Mouse (Mus musculus) forebrain, postnatal 0 days (tissue): ENCODE measurements at regions not wholly inside any gene's neighbourhood (a gene's known extent, or its start where the extent isn't known, plus 50 kb on each side); places are given as distances from the start of the nearest gene placed in this dataset.

Source experiments
- ATAC-seq: fragments of 200-750 bp; cut with Nextera tagmentation; 2 replicates; pipeline ENCODE4 v1.8.0; 2017; ENCODE audit warnings: mild to moderate bottlenecking, moderate library complexity
- DNase-seq: peaks from one replicate; pipeline ENCODE4 v3.0.0-alpha.2; 2015
- H3K27ac ChIP-seq: fragments of 300-500 bp; sonication (generic); 2 replicates; pipeline ENCODE4 v1.5.1; 2014; ENCODE audit warnings: low read depth, mild to moderate bottlenecking, antibody characterized with exemption, low read length, moderate library complexity, mixed read lengths
- H3K27me3 ChIP-seq: fragments of 300-500 bp; sonication (generic); 2 replicates; pipeline ENCODE4 v1.6.1; 2014; ENCODE audit warnings: mild to moderate bottlenecking, low read length, mixed read lengths; ENCODE audit not compliant: insufficient read depth
- H3K36me3 ChIP-seq: fragments of 300-500 bp; sonication (generic); 2 replicates; pipeline ENCODE4 v1.6.1; 2014; ENCODE audit warnings: mild to moderate bottlenecking, moderate library complexity; ENCODE audit not compliant: insufficient read depth
- H3K4me1 ChIP-seq: fragments of 300-500 bp; sonication (generic); 2 replicates; pipeline ENCODE4 v1.6.1; 2014; ENCODE audit warnings: antibody characterized with exemption; ENCODE audit not compliant: insufficient read depth
- H3K4me2 ChIP-seq: fragments of 300-500 bp; sonication (generic); 2 replicates; pipeline ENCODE4 v1.6.1; 2014; ENCODE audit warnings: low read depth, mild to moderate bottlenecking, moderate library complexity
- H3K4me3 ChIP-seq: fragments of 300-500 bp; sonication (generic); 2 replicates; pipeline ENCODE4 v1.5.1; 2014; ENCODE audit warnings: low read depth, low read length, mixed read lengths
- H3K9ac ChIP-seq: fragments of 300-500 bp; sonication (generic); 2 replicates; pipeline ENCODE4 v1.6.1; 2014; ENCODE audit warnings: mild to moderate bottlenecking
- H3K9me3 ChIP-seq: fragments of 300-500 bp; sonication (generic); 2 replicates; pipeline ENCODE4 v1.6.1; 2016; ENCODE audit warnings: low read length
- CTCF ChIP-seq: sonication (generic); IDR thresholded peaks from 2 replicates; pipeline ENCODE4 v1.5.1; 2016; ENCODE audit warnings: antibody characterized with exemption, control low read depth, low read depth
- WGBS: fragments of 180-500 bp; shearing (Covaris S2); extraction: QIAGEN DNeasy Blood & Tissue Kit; methylation state at CpG from one replicate; pipeline ENCODE4 v1.1.7; 2014; 5-methylcytosine and 5-hydroxymethylcytosine counted together

DNA sequence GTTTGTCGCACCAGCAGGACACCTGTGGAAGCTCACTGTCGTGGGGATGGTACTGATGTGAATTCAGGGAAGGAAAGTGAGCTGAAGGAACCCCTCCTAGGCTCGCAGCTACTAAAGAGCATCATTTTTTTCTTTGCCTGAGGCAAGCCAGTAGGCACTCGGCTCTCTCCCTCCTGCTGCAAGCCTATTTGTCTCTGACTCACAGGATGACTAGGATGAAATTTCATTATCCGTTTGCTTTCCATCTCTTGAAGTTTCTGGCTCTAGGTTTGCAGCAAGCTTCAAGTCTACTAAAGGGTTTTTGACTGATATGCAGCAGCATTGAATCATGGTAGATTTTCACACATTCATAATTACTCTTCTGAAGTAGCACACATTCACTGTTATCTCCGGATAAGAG is 69.5 kb upstream of the Rgs4 start:
- no peak for TF ChIP-seq CTCF
- Histone ChIP-seq H3K4me3 (no peak overlapping the region), H3K27ac (no peak overlapping the region), H3K4me2 (no peak overlapping the region), H3K9ac (no peak overlapping the region), H3K27me3 (no peaks in the 10 kb centered on the region), H3K4me1 (no peaks in the 10 kb centered on the region; the same call in 1 of the 2 replicates), H3K9me3 (no peaks in the 10 kb centered on the region), H3K36me3 (no peaks in the 10 kb centered on the region)
- WGBS = 66% methylated on average over 6 of the region's 6 CpGs
- no peak for ATAC-seq
- DNase-seq = peak; percentile 8

DNA sequence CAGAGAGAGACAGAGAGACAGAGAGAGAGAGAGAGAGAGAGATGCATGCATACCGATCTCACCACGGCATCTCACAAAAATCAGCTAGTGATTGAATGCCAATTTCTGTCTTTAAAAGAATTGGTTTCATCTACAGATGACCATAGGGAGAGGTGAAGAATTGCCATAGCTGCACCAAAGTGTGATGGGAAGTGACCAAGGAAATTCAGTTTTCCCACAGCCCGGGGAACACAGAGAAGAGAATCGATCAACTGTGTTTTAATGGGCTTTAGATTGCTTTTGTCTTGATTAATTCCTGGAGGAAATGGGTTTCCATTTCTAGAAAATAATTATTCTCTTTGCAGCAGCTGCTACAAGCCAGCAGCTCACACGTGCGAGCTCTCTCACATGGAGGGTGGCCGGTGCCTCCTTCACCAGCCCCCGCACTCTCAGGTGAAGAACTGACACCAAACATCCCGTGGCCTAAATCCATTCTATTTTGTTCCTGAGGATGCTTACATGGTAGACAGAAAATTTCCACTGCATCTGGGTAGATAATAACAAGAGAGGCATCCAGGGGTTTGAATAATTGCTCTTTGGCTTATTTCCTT is 65.2 kb upstream of the Rgs4 start:
- Histone ChIP-seq H3K27ac (no peak overlapping the region), H3K27me3 (no peaks in the 10 kb centered on the region), H3K9me3 (no peaks in the 10 kb centered on the region), H3K36me3 (no peaks in the 10 kb centered on the region), H3K9ac (no peak overlapping the region), H3K4me1 (no peaks in the 10 kb centered on the region; the same call in 1 of the 2 replicates), H3K4me3 (no peak overlapping the region), H3K4me2 (no peak overlapping the region)
- no peak for DNase-seq
- no peak for ATAC-seq
- 39% methylated on average over 9 of the region's 9 CpGs for WGBS
- no peak for TF ChIP-seq CTCF

DNA sequence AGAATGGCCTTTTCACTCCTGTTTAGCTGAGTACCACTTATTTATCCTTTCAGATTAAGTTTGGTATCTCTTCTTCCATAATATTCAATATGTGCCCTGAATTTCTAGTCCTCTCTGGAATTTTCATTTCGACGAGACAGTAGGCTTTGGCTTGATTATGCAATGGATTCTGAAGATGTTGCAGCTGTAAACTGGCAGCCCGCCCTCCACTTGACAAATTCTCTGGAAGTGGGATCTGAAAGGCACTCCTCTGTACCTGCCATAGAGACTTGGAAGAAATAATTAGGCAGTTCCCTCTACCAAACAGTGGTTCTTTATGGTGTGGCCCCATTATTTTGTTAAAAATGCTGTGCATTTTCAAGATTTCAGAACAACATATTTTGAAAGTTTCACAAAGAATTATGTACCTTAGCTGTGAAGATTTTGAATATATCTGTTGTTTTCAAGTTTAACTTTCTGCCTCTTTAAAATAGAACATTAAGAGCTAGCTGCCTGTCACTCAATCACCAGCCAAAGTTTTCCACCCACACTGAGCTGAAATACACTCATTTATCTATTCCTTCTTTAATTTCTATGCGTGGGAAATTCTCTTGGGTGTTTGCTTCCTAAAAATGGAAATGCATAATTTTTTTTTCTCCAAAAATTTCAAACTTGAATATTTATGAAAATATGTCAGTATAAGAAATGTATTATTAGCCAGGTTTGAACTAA is 56.1 kb upstream of the Rgs4 start:
- H3K4me1 ChIP-seq = no peaks in the 10 kb centered on the region
- no peak overlapping the region for H3K4me3 ChIP-seq
- TF ChIP-seq CTCF = no peak
- no peak overlapping the region for H3K9ac ChIP-seq
- no peak overlapping the region for H3K27ac ChIP-seq
- no peaks in the 10 kb centered on the region for H3K9me3 ChIP-seq
- no peaks in the 10 kb centered on the region for H3K36me3 ChIP-seq
- no peak overlapping the region for H3K4me2 ChIP-seq
- WGBS = 61% methylated on average over 4 of the region's 4 CpGs
- H3K27me3 ChIP-seq = no peaks in the 10 kb centered on the region
- DNase-seq = no peak
- ATAC-seq = no peak

DNA sequence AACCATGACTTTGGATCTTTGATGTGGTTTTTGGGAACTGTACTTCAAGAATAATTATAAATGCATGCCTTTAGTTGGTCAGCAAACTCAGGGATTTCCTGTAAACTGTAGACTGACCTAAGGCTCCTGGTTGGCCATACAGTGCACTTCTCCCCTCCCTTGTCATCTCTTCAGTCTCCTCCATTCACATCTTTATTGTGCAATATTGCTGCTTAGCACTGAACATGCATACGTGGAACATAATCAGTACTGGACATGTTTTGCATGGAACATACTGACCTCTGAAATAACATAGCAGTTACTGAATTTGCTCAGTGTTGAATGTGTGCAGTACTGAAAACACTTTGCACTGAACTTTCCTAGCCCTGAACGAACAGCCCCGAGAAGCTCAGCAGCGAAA is 55.4 kb upstream of the Rgs4 start:
- Histone ChIP-seq H3K36me3 (no peaks in the 10 kb centered on the region), H3K4me1 (no peaks in the 10 kb centered on the region), H3K4me2 (no peak overlapping the region), H3K27me3 (no peaks in the 10 kb centered on the region), H3K27ac (no peak overlapping the region), H3K9ac (no peak overlapping the region), H3K4me3 (no peak overlapping the region), H3K9me3 (no peaks in the 10 kb centered on the region)
- 88% methylated on average over 4 of the region's 4 CpGs for WGBS
- ATAC-seq (no peak), DNase-seq (no peak)
- no peak for TF ChIP-seq CTCF

DNA sequence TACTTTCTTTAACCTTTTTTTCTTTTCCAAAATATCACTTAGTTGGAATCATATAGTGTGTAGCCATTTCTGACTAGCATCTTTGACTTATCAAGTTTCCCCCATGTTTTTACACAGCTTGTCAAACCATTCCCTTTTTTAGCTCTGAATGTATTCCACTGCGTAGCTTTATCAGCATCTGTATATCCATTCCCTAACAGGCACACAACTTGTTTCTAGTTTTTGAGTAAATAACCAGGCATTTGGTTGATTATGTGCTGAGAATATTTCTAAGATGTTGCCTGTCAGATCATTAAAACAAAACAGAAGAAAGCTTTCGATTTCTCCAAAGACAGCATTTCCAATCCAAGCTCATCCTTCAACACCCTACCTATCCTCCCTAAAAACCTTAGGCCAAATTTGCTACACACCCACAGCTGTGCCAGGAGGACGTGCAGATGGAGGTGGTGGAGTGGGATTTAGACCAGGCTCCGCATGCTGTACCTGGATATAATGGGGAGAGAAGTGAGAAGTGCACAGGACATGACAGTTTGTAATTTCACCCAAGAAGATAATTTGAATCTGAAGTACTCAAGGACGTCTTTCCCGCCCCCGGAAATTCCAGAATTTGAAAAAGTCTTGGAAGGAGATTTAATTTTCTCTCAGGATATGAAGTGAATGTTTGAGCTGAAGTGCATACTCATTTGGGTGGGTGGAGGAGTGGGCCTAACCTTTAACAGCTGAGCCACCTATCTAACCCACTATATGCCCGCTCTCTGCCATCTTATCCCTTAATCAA is 54.8 kb upstream of the Rgs4 start:
- no peak for DNase-seq
- no peak for TF ChIP-seq CTCF
- Histone ChIP-seq H3K27me3 (no peaks in the 10 kb centered on the region), H3K27ac (no peak overlapping the region), H3K4me1 (no peaks in the 10 kb centered on the region), H3K9me3 (no peaks in the 10 kb centered on the region), H3K4me3 (no peak overlapping the region), H3K4me2 (no peak overlapping the region), H3K36me3 (no peaks in the 10 kb centered on the region), H3K9ac (no peak overlapping the region)
- 84% methylated on average over 8 of the region's 8 CpGs for WGBS
- no peak for ATAC-seq
